Mouse (Mus musculus): ENCODE measurements around the gene Zdhhc20.

DNA sequence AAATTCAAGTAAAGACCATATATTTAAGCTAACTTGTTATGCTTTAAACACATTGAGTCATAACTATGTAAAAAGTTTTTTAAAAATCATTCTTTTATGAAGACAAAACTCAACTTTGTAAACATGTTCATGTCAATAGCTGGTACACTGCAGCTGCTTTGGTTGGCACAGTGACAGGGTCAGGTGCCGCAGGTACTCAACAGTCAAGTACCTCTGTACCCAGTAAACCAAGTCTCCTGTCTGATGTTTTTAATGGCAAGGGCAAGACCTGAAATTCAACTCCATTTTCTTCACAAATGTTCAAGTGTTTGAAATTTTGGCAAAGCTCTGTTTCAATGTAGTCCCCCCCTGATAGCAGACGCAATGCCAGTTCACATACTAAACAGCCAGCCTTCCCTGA lies 56.5 kb downstream of the Zdhhc20 start:
- TF ChIP-seq CTCF (IDR thresholded peaks at IDR 0.05; ENCODE audit: extremely low read depth, insufficient read depth, insufficient read length, insufficient replicate concordance) (no peak), POLR2A (IDR thresholded peaks at IDR 0.05; ENCODE audit: low read depth, low read length) (no peak)
